Mouse (Mus musculus) neural tube, embryonic 11.5 days (tissue): ENCODE measurements around the gene Mrpl55. TPM values are rescaled to one million over a fixed set of nuclear protein-coding genes. Genes with fewer than 3 reads are reported as not detected.

ENCODE experiments used
- ATAC-seq: fragments of 200-750 bp; cut with Nextera tagmentation; 2 replicates; pipeline ENCODE4 v1.8.0; 2017; ENCODE audit warnings: moderate number of reproducible peaks, mild to moderate bottlenecking, moderate TSS enrichment, moderate library complexity; ENCODE audit not compliant: insufficient read depth, low FRiP score, low TSS enrichment
- DNase-seq: peaks from one replicate; pipeline ENCODE4 v3.0.0-alpha.2; 2015; ENCODE audit warnings: low spot score
- H3K27ac ChIP-seq: fragments of 300-500 bp; sonication (generic); 2 replicates; pipeline ENCODE4 v1.5.1; 2014; ENCODE audit warnings: low read depth, mild to moderate bottlenecking, low read length
- H3K27me3 ChIP-seq: fragments of 300-500 bp; sonication (generic); 2 replicates; pipeline ENCODE4 v1.6.1; 2014; ENCODE audit warnings: mild to moderate bottlenecking, low read length, mixed read lengths; ENCODE audit not compliant: control insufficient read depth, insufficient read depth
- H3K36me3 ChIP-seq: fragments of 300-500 bp; sonication (generic); 2 replicates; pipeline ENCODE4 v1.6.1; 2014; ENCODE audit warnings: mild to moderate bottlenecking, low read length, moderate library complexity, mixed read lengths; ENCODE audit not compliant: control insufficient read depth, insufficient read depth
- H3K4me1 ChIP-seq: fragments of 300-500 bp; sonication (generic); 2 replicates; pipeline ENCODE4 v1.6.1; 2014; ENCODE audit warnings: low read length, mixed read lengths; ENCODE audit not compliant: control insufficient read depth, insufficient read depth
- H3K4me2 ChIP-seq: fragments of 300-500 bp; sonication (generic); 2 replicates; pipeline ENCODE4 v1.6.1; 2014; ENCODE audit warnings: low read depth, mild to moderate bottlenecking, moderate library complexity
- H3K4me3 ChIP-seq: fragments of 300-500 bp; sonication (generic); 2 replicates; pipeline ENCODE4 v1.5.1; 2014; ENCODE audit warnings: low read depth, low read length
- H3K9ac ChIP-seq: fragments of 300-500 bp; sonication (generic); 2 replicates; pipeline ENCODE4 v1.6.1; 2014; ENCODE audit warnings: mild to moderate bottlenecking, low read length
- H3K9me3 ChIP-seq: fragments of 300-500 bp; sonication (generic); 2 replicates; pipeline ENCODE4 v1.6.1; 2016; ENCODE audit warnings: low read length; ENCODE audit not compliant: control insufficient read depth
- WGBS: fragments of 180-500 bp; shearing (Covaris S2); extraction: QIAGEN DNeasy Blood & Tissue Kit; methylation state at CpG from one replicate; pipeline ENCODE4 v1.1.7; 2014; 5-methylcytosine and 5-hydroxymethylcytosine counted together
- polyA plus RNA-seq: library from polyadenylated mRNA; unstranded; fragments of >200 nt; fragmentation: Nextera tagmentation; extraction: Ambion mirVana; gene quantifications from 2 replicates; pipeline ENCODE4 v1.2.1, GENCODE M21; 2014

Mrpl55 gene
- polyA plus RNA-seq, 1 experiment from 2014 or later = 91.6 TPM

DNA sequence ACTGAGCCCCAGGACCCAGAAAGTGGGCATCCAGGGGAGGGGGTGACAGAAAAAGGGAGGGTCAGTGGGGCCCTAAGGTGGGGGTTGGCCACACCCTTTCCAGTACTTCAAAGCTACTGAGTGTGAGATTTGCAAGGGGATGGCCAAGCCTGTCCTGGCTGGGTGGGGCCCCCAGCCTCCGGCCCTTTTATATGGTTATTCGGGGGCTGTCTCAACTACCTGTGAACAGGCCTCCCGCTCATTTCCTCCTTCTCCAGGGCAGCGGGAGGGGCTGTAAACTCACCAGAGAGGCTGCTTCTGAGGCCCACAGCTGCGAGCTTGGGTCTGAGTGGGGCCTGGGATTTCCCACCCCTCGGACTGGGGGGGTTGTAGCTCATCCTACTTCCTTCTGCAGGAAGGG is 41.6 kb downstream of the Mrpl55 start:
- DNase-seq = no peak
- no peak overlapping the region for H3K4me2 ChIP-seq

DNA sequence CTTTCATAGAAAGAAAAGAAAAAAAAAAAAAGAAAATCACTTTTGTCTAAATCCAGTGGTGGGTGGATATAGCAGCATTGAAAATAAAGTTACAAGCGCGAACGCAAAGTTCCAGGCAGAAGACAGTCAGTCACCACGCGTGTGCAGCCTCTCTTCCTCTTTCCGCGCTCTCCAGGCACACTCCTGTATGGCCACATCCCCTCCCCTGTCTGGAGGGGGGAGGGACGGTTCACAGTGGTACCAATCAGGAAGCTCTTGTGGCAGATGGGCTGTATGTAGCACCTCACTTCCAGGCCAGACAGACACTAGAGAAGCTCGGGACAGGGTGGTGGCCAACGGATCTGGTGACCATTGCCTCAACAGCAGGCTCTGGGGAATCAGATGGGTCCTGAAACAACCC is 45.8 kb downstream of the Mrpl55 start:
- ATAC-seq = no peak
- 70% methylated on average over 10 of the region's 10 CpGs for WGBS
- no peak overlapping the region for H3K27ac ChIP-seq
- no peak overlapping the region for H3K4me3 ChIP-seq
- no peaks in the 10 kb centered on the region for H3K4me1 ChIP-seq
- no peaks in the 10 kb centered on the region; the same call in 1 of the 2 replicates for H3K27me3 ChIP-seq
- no peaks in the 10 kb centered on the region for H3K9me3 ChIP-seq
- H3K9ac ChIP-seq = no peak overlapping the region
- no peak overlapping the region for H3K4me2 ChIP-seq
- DNase-seq = no peak
- H3K36me3 ChIP-seq = no peaks in the 10 kb centered on the region

More for the DNA sequence above, 41.6 kb downstream of the Mrpl55 start:
- no peaks in the 10 kb centered on the region for H3K4me1 ChIP-seq
- H3K27me3 ChIP-seq = peaks cover 4% of the 10 kb centered on the region; the same call in 1 of the 2 replicates
- no peak overlapping the region for H3K4me3 ChIP-seq
- H3K27ac ChIP-seq = no peak overlapping the region
- no peak overlapping the region for H3K9ac ChIP-seq
- 12% methylated on average over 6 of the region's 6 CpGs for WGBS
- ATAC-seq = no peak
- no peaks in the 10 kb centered on the region for H3K9me3 ChIP-seq
- no peaks in the 10 kb centered on the region for H3K36me3 ChIP-seq

Other genes starting within 250 kb of the Mrpl55 start
- gene Hist3h2a, start 247.8 kb upstream of the Mrpl55 start, polyA plus RNA-seq = 56.3 and 61.4 TPM in 2 replicates
- gene Trim17, start 247.8 kb upstream of the Mrpl55 start, polyA plus RNA-seq = 0.74 and 0.88 TPM in 2 replicates
- gene Trim11, start 224.4 kb upstream of the Mrpl55 start, polyA plus RNA-seq = 19.5 and 20.8 TPM in 2 replicates
- 0.88 and 1.1 TPM in 2 replicates for gene Obscn, start 66.1 kb upstream of the Mrpl55 start, polyA plus RNA-seq
- 1.7 and 2.6 TPM in 2 replicates for gene Iba57, start 38.7 kb upstream of the Mrpl55 start, polyA plus RNA-seq
- gene Gjc2, start 19.3 kb upstream of the Mrpl55 start, polyA plus RNA-seq = 0.28 TPM in 1 of 2 replicates, not detected in the other
- 101 and 112 TPM in 2 replicates for gene Guk1, start 10.3 kb upstream of the Mrpl55 start, polyA plus RNA-seq
- 31.0 and 33.1 TPM in 2 replicates for gene 2310033P09Rik, start 5.8 kb downstream of the Mrpl55 start, polyA plus RNA-seq
- 656 and 670 TPM in 2 replicates for gene Arf1, start 25.8 kb downstream of the Mrpl55 start, polyA plus RNA-seq
- 2.6 and 3.3 TPM in 2 replicates for gene Wnt3a, start 88.3 kb downstream of the Mrpl55 start, polyA plus RNA-seq
- 1.6 and 2.5 TPM in 2 replicates for gene Wnt9a, start 104.4 kb downstream of the Mrpl55 start, polyA plus RNA-seq
- not detected in 2 replicates for gene Prss38, start 173.2 kb downstream of the Mrpl55 start, polyA plus RNA-seq
- gene Jmjd4, start 247.6 kb downstream of the Mrpl55 start, polyA plus RNA-seq = 14.7 and 15.3 TPM in 2 replicates
- 193 and 203 TPM in 2 replicates for gene Snap47, start 248.7 kb downstream of the Mrpl55 start, polyA plus RNA-seq